Mouse (Mus musculus) ES-Bruce4 (cell line): Measurements from ENCODE around the gene Mrpl30. TPM values are rescaled to one million over a fixed set of nuclear protein-coding genes. Genes with fewer than 3 reads are reported as not detected.

Source experiments
- H3K27ac ChIP-seq: 2 replicates; pipeline ENCODE4 v1.5.1; 2012; ENCODE audit warnings: low read length, inconsistent platforms; ENCODE audit not compliant: insufficient read depth
- H3K27me3 ChIP-seq: 2 replicates; pipeline ENCODE4 v1.6.1; 2012; ENCODE audit warnings: mild to moderate bottlenecking, low read length, inconsistent platforms; ENCODE audit not compliant: control insufficient read depth, poor library complexity, insufficient read depth, severe bottlenecking
- H3K36me3 ChIP-seq: 2 replicates; pipeline ENCODE4 v1.6.1; 2012; ENCODE audit warnings: inconsistent platforms, mild to moderate bottlenecking, low read length, moderate library complexity; ENCODE audit not compliant: control insufficient read depth, poor library complexity, insufficient read depth, severe bottlenecking
- H3K4me1 ChIP-seq: one replicate; pipeline ENCODE4 v1.8.1; 2011; ENCODE audit warnings: low read length; ENCODE audit not compliant: control insufficient read depth, insufficient read depth
- H3K4me3 ChIP-seq: 2 replicates; pipeline ENCODE4 v1.5.1; 2011; ENCODE audit warnings: low read depth, mild to moderate bottlenecking, low read length
- H3K9ac ChIP-seq: 2 replicates; pipeline ENCODE4 v1.6.1; 2012; ENCODE audit warnings: low read depth, mild to moderate bottlenecking, inconsistent platforms; ENCODE audit not compliant: poor library complexity, severe bottlenecking
- H3K9me3 ChIP-seq: replicated peaks from 2 replicates; pipeline ENCODE4 v1.6.1; 2012; ENCODE audit warnings: mild to moderate bottlenecking, low read length, inconsistent platforms; ENCODE audit not compliant: control insufficient read depth, poor library complexity, insufficient read depth, severe bottlenecking
- CTCF ChIP-seq: IDR thresholded peaks from one replicate; pipeline ENCODE4 v1.8.1; 2011; ENCODE audit warnings: low read depth, low read length
- EP300 ChIP-seq: IDR thresholded peaks from 2 replicates; pipeline ENCODE4 v1.6.1; 2011; ENCODE audit warnings: low read depth, low read length; ENCODE audit not compliant: insufficient read depth
- POLR2A ChIP-seq: IDR thresholded peaks from one replicate; pipeline ENCODE4 v1.8.1; 2011; ENCODE audit warnings: low read length; ENCODE audit not compliant: insufficient read depth
- polyA plus RNA-seq: library from polyadenylated mRNA; stranded (reverse); fragments of >200 nt; gene quantifications from 2 replicates; pipeline ENCODE4 v1.2.4, GENCODE M21; 2011; ENCODE audit warnings: low read depth; ENCODE audit not compliant: missing spikeins, insufficient read depth, insufficient read length

Gene Mrpl30
- polyA plus RNA-seq, 1 experiment, result 142 TPM

GRCm38 (mm10) chr1:37917666-37918065 is 27.4 kb downstream of the Mrpl30 start:
- Histone ChIP-seq H3K27ac (no peak overlapping the region), H3K36me3 (no peaks in the 10 kb centered on the region), H3K9ac (no peak overlapping the region), H3K4me1 (no peaks in the 10 kb centered on the region), H3K4me3 (no peak overlapping the region), H3K9me3 (no peaks in the 10 kb centered on the region), H3K27me3 (no peaks in the 10 kb centered on the region)
- TF ChIP-seq POLR2A (no peak), EP300 (no peak), CTCF (no peak)

GRCm38 (mm10) chr1:37918096-37918495 is 27.8 kb downstream of the Mrpl30 start:
- no peaks in the 10 kb centered on the region for H3K4me1 ChIP-seq
- H3K4me3 ChIP-seq, result no peak overlapping the region
- TF ChIP-seq CTCF (no peak), POLR2A (no peak), EP300 (no peak)
- no peak overlapping the region for H3K27ac ChIP-seq
- no peaks in the 10 kb centered on the region for H3K9me3 ChIP-seq
- H3K27me3 ChIP-seq, result no peaks in the 10 kb centered on the region
- H3K9ac ChIP-seq, result no peak overlapping the region
- no peaks in the 10 kb centered on the region for H3K36me3 ChIP-seq

GRCm38 (mm10) chr1:37922536-37922935 is 32.3 kb downstream of the Mrpl30 start:
- Histone ChIP-seq H3K27ac (no peak overlapping the region), H3K9me3 (0 out of 2 replicates have a peak, but pooled peaks cover 2% of the 10 kb centered on the region), H3K4me1 (peaks cover 1% of the 10 kb centered on the region), H3K9ac (no peak overlapping the region), H3K4me3 (no peak overlapping the region), H3K36me3 (no peaks in the 10 kb centered on the region), H3K27me3 (no peaks in the 10 kb centered on the region; the same call in 1 of the 2 replicates)
- TF ChIP-seq EP300, result no peak
- TF ChIP-seq POLR2A, result no peak
- TF ChIP-seq CTCF, result no peak

- 0 out of 2 replicates have a peak, but pooled peaks cover 3% of the 10 kb centered on the region for H3K9me3 ChIP-seq
- H3K4me1 ChIP-seq, result peaks cover 1% of the 10 kb centered on the region
- H3K27me3 ChIP-seq, result no peaks in the 10 kb centered on the region; the same call in 1 of the 2 replicates
- H3K27ac ChIP-seq, result no peak overlapping the region
- TF ChIP-seq POLR2A, result no peak
- no peak for TF ChIP-seq CTCF
- TF ChIP-seq EP300, result no peak
- no peaks in the 10 kb centered on the region for H3K36me3 ChIP-seq
- H3K4me3 ChIP-seq, result no peak overlapping the region
- no peak overlapping the region for H3K9ac ChIP-seq
These were observed 35.7 kb downstream of the Mrpl30 start for GRCm38 (mm10) chr1:37925971-37926370.

- TF ChIP-seq EP300 (no peak), CTCF (peak; percentile 62)
- H3K4me1 ChIP-seq, result no peaks in the 10 kb centered on the region
- H3K9me3 ChIP-seq, result 0 out of 2 replicates have a peak, but pooled peaks cover 3% of the 10 kb centered on the region
- no peak overlapping the region for H3K4me3 ChIP-seq
- no peaks in the 10 kb centered on the region for H3K27me3 ChIP-seq
- H3K27ac ChIP-seq, result no peak overlapping the region
- no peak overlapping the region for H3K9ac ChIP-seq
- H3K36me3 ChIP-seq, result no peaks in the 10 kb centered on the region
These were observed 41.5 kb downstream of the Mrpl30 start for GRCm38 (mm10) chr1:37931806-37932205.

Other genes starting within 250 kb of the Mrpl30 start
- gene 2010300C02Rik, start 170.4 kb upstream of the Mrpl30 start, polyA plus RNA-seq, result 0.70 and 0.94 TPM in 2 replicates
- gene Tsga10, start 24.0 kb upstream of the Mrpl30 start, polyA plus RNA-seq, result 5.5 and 6.3 TPM in 2 replicates
- gene Lipt1, start 18.7 kb upstream of the Mrpl30 start, polyA plus RNA-seq, result 9.2 and 9.4 TPM in 2 replicates
- 37.4 and 38.7 TPM in 2 replicates for gene Mitd1, start 66 bp upstream of the Mrpl30 start, polyA plus RNA-seq
- gene Lyg2, start 26.0 kb downstream of the Mrpl30 start, polyA plus RNA-seq, result not detected in 2 replicates
- gene Lyg1, start 67.3 kb downstream of the Mrpl30 start, polyA plus RNA-seq, result not detected in 2 replicates
- 93.8 and 97.5 TPM in 2 replicates for gene Txndc9, start 107.4 kb downstream of the Mrpl30 start, polyA plus RNA-seq
- 92.7 and 94.6 TPM in 2 replicates for gene Eif5b, start 107.5 kb downstream of the Mrpl30 start, polyA plus RNA-seq
- gene Rev1, start 239.3 kb downstream of the Mrpl30 start, polyA plus RNA-seq, result 113 and 122 TPM in 2 replicates